Mouse (Mus musculus) liver (tissue): Measurements from ENCODE around the gene Clstn1.

ENCODE experiments used
- DNase-seq: peaks from one replicate; pipeline ENCODE4 v3.0.0-alpha.2; 2020; ENCODE audit warnings: mixed read lengths

Gene Clstn1

DNA sequence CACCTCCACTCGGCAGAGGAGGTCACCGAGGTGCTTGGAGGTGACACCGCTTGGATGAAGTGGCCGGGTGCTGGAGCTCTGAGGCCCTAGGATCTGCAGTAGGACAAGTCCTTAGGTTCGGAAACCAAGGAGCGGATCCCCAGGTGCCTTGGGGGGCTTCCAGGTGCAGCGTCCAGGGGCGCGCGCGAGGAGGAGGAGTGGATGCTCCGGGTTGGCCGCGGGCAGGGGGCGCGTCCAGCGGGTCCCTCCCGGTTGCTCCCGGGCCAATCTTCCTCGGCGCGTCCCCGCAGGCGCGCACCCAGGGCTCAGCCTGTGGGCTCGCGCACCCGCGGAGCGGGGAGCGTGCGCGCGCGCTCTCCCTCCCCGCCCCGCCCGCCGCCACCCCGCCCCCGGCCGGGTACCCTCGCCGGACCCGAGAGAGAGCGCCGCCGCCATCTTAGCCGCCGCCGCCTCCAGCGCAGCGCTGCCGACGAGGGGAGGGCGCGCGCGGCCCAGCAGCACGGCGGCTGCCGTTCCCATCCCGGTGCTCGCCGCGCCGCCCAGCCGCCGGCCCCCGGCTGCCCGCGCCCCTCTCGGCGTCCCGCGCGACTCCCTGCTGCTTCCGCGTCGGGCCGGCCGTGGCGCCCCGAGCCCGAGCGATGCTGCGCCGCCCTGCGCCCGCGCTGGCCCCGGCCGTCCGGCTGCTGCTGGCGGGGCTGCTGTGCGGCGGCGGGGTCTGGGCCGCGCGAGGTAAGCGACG, at the start of gene Clstn1:
TSS of gene Clstn1 (plus strand) at position 425 of the 739 bp plus-strand sequence.
- peak; percentile 48 for DNase-seq

DNA sequence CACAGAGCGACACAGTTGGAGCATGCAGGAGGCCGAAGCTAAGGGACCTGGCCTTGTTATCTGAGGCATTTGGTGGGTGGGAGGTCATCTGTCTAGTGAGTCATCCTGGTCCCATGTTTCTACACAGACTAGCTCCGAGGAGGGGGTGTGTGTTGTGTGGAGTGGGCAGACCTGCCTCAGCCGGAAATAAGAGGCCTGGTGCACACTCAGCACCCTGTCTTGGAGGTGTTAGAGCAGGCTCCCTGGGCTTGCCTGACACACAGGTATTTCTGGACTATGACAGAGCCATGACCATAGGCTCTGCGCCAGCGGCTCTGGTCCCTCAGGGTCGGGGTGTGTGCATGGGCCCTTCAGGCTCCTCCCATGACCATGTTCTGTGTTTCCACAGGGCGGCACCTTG, 46.8 kb upstream of the Clstn1 start:
- no peak for DNase-seq

DNA sequence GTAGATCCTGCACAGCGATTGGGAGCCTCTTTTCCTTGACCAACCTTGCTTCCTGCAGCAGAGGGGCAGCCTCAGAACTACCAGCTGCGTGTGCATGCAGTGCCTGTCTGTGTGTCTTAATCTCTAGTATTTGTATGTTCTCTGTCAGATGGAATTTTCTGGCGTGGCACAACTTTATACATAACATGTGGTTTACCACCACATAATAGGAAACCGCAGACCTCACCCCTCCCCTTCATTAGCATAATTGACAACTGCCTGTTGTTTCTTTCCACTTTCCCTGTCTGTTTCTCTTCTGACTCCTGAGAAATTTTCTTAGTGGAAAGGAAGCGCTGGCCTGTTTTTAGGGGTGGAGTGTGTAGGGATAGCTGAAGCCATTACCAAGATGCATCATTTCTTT, 44.3 kb upstream of the Clstn1 start:
- DNase-seq: no peak

DNA sequence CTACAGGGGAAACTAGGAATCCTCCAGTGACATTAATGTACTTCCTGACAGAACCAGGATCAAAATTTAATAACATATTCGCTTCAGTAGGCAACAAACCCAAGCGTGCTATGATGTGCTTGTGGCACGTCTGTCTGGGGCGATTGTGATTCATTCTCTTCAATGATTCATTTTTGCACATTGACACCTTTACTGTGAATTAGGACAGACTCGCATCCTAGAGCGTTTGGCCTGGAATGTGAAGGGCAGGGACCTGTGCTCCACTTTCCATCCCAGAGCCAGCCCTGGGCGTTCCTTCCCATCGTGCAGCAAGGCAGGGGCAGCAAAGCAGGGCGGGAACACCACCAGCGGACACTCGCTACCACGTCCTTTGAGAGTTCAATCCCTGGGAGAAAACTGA, 43.8 kb upstream of the Clstn1 start:
- no peak for DNase-seq

DNA sequence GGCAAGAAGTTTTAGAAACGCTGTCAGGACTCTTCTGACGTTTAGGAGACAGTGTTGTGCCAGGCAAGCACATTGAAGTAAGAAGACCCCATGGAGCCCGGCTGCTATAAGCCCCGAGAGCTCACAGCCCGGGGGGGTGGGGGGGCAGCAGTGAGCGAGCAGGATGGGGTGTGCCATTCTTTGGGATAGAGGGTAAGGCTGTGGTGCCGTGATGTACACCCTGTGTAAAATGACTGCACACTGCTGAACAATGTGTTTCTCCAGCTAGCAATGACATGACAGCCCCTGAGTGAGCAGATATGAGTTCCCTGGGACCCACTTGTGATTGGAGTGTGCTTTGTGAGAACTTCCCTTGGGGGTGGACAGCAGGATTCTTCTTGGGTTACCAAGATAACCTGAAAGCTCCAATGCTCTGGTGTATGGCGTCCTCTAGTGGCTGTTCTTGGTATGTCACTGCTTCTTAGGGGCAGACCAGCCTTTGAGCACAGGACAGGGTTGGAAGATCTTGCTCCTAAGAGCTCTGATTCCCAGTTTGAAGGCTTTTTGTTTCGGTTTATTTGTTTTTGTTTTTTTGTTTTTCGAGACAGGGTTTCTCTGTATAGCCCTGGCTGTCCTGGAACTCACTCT, 43.2 kb upstream of the Clstn1 start:
- peak; percentile 74 for DNase-seq

DNA sequence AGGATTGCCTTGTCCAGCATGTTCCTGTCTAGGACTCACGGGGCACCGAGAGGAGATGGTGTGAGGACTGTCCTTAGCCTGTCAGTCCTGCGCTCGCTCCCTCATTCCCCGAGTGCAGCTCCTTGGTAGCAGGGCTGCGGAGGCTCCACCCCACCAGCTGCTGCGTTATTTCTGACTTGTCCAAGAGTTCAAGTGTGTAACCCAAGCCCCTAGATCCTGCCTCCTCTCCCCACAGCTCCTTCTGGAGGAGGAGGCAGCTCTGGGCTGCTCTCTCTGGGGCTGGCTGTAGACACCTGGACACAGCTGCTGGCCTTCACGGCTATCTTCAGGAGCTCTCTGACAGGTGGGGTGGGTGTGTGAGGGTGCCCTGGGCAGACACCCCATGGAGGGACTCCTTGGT, 41.4 kb upstream of the Clstn1 start:
- DNase-seq: no peak

DNA sequence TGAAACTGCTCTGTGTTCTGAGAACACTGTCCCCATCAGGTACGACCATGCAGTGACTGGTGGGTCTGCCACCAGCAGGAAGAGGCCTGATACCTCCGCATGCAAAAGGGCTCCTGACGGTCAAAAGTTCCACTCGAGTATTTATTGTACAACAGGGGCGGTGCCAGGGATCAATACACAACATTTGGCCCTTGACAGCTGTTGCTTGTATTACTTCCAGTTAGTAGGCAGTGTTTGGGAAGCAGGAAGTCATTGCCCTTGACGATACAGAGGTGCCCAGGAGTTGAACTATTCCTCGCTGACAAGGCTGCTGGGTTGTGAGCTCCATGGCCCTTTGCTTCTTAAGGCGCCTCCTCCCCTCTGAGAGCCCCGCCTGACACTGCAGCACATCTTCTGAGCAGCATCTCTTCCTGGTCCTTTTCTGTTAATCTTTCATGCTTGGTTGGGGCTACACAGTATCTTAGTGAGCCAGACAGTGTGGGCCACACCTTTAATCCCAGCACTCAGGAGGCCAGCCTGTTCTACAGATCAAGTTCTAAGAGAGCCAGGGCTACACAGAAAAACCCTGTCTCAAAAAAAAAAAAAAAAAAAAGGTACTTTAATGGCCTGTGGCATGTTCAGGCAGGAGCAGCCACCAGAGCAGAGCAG, 39.3 kb upstream of the Clstn1 start:
- DNase-seq: no peak

DNA sequence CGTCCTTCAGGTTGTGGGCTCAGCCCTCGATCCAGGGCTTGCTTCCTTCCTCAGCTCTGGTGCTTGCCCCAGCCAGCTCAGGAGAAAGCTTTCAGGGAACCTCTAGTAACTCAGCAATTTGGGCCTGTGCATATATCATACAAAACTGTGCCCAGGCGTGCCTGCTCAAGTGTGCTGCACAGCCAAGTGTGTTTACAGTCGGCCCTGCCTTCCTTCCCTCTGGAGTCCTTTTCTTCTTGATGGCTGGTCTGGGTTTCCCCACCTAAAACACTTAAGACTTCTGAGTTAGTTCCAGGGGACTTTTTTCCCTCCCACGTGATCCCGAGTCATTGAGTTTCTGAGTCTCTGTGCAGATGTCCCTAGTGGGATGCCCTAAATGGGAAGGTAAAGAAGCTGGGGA, 38.7 kb upstream of the Clstn1 start:
- DNase-seq: no peak

DNA sequence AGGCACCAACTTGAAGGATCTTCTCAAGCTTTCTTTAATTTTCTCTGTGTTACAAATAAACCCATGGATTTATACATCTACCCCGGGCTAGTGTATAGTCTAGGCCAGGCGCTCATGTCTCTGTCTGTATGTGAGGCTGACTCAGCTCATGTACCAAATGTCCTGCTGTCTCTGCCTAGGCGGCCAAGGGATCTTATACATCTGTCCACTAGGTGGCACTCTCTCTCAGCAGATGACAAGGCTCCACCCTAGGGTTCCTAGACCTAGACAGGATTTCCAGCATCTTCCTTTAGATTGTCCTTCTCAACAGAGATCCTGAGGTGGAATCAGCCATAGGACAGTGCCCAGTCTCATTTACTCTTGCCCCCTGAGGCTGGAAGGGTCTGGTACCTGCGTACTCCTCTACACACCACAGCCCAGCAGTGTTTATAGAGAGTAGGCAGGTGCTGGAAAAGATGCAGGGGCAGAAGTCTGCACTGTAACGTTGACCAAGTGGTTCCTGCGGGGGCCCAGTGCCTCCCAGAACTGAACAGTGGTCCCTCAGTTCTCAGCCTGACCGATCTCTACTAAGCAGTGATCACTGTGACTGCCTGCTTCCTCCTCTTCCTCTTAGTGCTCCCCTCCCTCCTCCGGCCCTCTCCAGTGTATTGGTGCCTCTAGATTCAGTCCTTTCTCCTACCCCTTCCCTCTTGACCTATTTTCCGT, 36.9 kb upstream of the Clstn1 start:
- peak; percentile 67 for DNase-seq

DNA sequence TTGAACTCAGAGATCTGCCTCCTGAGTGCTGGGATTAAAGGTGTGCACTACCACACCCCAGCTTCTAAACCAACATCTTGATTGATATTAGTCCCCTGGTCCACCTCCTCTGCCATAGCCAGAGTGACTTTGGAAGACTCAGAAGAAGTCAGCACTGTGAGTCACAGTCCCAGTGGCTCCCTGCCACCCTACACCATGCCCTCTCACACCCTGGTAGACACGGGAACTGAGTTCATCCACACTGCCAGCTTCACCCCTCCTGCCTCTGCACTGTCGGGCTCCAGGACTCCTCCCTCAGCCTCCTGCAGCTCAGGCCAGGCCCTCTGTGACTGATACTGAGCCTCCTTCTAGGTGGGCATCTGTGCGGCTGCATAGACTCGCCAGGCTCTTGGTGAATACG, 35.4 kb upstream of the Clstn1 start:
- no peak for DNase-seq

DNA sequence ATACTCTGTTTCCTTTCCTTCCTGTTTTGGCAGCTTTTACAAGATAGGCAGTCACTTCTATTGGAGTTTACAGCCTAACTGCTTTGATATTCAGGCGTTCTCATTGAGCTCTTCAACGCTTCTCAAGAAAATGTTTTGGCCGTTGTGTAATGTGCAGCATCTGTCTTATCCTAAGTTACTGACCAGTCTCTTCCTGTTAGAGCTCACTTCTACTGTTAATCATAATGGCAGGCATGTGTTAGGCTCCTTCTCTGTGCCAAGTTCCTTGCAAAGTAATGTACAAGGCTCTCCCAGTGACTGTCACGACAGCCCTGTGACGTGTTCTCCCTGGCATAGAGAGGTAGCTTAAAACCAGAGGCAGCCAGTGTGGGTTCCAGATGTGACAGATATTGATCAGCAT, 34.6 kb upstream of the Clstn1 start:
- no peak for DNase-seq

DNA sequence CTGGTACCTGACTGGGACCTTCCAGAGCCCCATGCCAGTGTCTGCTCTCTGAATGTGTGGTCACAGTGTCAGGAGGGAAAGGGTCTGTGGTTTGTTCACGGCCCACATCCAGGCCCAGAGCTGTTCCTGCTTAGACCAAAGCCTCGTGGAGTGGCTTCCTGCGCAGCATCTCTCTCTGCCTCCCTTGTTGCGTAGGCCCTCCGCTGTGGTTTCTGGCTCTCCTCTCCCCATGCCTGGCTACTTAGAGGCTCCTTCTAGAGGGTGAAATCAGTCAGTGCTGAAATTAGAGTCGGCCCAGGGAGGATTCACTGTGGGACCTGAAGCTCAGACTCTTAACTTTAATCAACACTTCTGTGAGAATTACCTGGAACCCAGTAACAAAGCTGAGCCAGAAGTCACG, 32.4 kb upstream of the Clstn1 start:
- no peak for DNase-seq

DNA sequence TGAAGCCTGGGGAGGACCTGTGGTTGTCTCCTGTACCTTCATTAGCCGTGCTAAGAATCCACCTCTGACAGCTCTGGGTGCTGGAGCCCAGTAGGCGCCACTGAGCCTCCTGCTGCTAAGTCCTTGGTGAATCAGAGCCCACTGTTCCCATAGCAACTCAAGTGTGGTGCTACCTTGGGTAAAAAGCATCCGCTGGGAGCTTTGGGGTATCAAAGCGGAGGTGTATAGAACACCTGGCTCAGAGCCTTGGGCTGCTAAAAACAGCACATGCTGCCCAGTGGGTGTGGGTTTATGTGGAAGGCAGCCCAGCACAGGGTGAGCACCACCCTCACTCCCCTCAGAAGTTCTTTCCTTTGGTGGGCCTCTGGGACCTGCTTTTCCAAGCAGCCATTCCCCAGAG, 30.2 kb upstream of the Clstn1 start:
- no peak for DNase-seq

DNA sequence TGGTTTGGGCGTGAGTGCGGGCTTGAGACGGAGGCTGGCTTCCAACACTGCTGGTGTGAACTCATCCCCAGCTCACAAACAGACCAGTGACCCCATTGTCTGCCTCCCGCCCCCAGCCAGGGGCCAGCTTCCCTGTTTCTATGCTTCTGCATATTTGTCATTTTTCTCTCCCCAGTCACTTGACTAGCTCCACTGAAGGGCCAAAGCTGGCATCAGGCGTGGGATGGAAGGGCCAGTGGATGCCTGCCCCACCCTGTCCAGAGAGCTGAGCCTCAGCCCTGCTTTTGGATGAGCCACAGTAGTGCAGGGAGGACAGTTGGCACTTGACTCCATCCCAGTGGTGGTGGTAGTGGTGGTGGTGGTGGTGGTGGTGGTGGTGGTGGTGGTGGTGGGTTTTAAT, 28.4 kb upstream of the Clstn1 start:
- DNase-seq: no peak

DNA sequence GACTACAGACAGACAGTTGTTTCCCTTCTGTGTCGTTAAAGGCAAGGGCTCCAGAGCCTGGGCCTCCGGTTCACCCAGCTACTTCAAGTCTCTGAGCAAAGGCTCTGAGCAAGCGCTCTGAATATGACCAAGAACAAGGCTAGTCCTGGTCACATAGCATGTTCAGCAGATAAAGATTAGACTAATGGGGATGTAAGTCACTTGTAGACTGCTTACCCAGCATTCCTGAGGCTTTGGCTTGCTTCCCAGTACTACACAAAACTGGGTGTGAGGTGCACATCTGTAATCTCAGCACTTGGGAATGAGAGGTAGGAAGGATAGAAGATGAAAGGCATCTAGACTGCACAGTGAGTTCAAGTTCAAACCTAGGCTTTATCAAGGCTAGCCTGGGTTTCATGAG, 27.9 kb upstream of the Clstn1 start:
- DNase-seq: no peak

DNA sequence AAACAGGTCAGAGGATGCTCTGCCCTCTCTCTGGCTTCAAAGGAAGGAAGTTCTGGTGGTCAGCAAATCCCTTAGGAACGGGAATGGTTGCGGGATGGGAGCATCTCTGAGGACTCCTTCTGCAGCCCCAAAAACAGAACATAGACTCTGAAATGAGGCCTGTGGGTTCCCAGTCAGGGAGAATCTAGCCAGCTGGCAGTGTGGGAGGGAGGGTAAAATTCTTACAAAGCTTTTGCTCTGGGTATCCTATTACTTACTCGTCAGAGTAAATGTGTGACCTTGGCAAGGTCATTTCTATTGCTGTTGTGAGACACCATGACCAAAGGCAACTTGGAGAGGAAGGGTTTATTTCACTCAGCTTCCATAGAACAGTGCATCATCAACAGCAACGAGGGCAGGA, 24.9 kb upstream of the Clstn1 start:
- no peak for DNase-seq

DNA sequence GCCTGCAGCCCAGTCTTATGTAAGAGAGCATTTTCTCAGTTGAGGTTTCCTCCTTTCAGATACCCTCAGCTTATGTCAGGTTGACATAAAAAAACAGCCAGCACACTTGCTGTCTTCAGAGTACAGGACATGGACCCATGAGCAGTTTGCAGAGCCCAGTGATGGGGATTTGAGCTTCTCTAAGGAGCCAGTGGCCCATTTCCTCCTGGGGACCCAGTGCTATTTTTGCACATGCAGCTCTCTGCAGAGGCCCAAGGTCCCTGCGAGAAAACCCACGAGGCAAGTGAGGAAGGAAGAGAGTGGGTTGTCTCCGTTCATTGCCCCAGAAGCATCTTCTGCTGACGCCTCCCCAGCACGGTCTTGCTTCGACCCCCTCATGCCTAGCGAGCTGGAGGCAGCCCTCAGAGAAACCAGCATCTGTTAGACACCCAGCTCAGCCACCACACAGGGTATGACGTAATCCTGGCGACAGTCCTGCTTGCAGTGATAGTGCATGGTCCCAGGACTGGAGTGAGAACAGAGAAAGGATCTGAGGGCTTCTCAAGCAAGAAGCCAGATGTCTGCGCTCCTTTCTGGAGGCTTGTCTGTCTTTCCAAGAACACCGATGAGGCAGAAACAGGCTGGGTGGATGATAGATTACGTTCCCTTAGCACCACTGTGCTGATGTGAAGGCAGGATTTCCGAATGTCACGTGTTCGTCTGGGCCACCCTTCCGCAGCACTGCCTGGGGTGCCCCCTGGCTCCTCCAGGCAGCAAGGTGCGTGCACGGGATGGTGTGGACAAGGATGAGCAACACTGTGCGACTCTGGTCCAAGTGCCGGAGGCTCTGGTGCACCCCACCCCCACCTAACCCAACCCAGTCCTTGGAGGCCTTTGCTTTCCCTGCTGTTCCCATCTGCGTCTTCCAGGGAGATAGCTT, 24.0 kb upstream of the Clstn1 start:
- DNase-seq: no peak

DNA sequence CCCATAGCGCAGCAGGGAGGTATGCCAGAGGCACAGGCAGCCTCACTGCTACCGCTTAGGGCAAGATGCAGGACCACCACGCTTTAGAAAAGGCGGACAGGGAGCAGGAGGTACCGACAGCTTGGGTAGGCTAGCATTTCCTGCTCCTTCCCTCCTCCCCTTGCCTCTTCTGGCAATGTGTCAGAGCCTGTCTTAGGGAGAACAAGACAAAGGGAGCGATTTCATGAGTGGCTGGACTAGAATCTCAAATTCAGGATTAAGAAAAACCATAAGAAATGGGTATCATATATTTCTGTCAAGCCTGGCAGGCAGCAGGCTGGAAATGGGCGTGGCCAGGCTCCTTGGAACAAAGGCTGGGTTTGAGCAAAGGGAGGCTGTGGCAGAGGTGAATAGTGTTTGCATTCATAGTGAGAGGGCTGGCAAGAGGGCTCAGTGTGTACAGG, 23.3 kb upstream of the Clstn1 start:
- no peak for DNase-seq

DNA sequence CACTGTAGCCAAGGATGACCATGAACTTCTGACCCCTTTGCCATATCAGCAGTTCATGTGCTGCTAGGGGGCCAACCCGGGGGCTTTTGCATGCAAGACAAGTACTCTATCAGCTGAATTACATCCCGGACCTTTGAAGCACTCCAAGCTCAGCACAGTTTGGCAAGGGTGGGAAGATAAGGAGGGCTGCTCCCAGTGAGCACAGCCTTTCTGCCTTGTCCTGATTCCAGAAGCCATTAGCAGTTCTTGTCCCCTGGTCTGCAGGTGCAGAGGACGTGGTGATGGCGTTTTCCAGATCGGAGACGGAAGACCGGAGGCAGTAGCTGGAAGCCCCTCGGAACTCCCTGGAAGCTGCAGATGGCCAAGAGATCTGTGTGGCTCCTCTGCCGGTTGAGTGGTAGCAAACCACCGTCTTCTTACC, 22.3 kb upstream of the Clstn1 start:
- no peak for DNase-seq

DNA sequence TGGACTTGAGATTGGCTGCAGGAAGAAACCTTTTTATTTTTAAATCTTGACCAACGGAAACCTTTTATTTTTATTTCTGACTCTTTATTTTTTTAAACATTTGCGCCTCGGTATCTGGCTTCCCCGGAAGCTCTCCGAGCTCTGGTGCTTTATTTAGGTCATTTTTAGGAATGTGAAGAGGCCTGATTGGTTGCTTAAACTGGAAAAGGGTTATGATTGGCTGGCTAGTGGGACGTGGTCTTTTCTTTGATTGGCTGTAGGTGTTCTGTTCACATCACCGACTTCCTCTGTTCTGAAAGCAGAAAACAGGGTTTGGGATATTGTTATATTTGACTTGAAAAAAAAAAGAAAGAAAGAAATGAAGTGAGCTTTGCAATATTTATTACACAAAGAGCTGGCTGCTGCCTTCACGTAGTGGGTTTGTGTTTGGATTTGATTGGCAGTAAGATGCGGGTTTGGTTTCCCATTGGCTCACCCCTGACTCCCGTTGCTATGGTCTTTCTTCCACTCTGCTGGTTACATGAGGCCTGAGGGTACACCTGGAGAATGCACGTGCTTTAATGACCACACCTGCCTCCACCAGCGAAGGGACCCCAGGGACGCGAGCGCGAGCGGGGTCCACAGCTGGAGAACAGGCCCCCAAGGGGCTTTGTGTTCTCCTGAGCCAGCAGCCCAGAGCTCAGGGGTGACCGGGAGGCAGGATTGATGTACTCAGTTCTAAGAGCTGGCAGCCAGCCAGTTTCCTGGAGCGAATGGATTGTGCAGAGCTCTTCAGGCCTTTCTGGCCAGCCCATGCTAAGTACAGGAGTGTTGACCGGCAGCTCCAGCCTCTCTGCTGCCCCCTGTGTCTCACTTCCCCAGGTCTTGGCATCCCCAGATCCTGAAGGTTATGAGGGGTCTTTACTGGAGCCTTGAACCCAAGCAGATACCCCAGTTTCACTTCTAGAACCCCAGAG, 21.5 kb upstream of the Clstn1 start:
- DNase-seq: peak; percentile 62

DNA sequence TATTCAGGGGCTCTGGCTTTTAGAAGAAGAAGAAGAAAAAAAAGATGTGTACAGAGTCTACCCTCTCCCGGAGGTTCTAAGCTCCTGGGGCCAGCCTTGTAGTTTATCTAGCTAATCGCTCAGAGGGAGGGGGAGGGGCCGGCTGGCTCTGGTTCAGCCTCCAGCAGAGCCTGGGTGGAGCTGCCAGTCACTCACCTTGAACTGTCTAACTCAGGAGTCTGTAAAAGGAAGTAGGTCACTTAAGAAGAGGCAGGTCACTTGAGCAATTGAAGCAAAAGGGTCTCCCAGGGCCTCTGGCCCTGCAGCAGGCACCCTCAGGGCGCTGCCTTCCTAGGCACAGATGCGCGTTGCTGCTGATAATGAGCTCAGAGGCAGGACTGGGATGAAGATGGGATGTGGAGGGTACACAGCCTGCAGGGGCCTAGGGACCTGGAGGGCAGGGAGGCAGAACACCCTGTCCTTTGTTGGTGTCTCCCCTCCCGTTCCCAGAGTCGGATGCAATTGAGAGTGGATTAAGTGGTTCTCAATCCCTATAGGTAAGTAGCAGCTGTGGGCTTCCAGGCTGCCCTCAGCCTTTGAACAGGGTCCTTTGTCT, 18.7 kb upstream of the Clstn1 start:
- peak; percentile 54 for DNase-seq
